25 mouse cellular contexts compared by ENCODE assay signal in genomic region chr8:91866076-91866475, GRCm38 (mm10).
"Had no signal": no experiment of that assay in that cellular context is flagged by ENCODE, and none has a peak within 500 bp of the region (broad histone marks: within the 10 kb centered on the region; RNA-seq: fewer than 3 reads in every experiment).

No protein-coding gene starts in this region.

- H3K4me3 ChIP-seq: heart, adult 2 months; heart, embryonic 10.5 days; heart, embryonic 12.5 days; hindbrain, embryonic 10.5 days; hindbrain, embryonic 13.5 days; intestine, embryonic 15.5 days; layer of hippocampus, adult 2 months; left cerebral cortex, adult 2 months; limb, embryonic 10.5 days; limb, embryonic 12.5 days; liver, embryonic 12.5 days had no signal

- H3K27ac ChIP-seq: heart, adult 2 months; heart, embryonic 10.5 days; hindbrain, embryonic 13.5 days; intestine, embryonic 15.5 days; layer of hippocampus, adult 2 months; left cerebral cortex, adult 2 months; limb, embryonic 10.5 days; limb, embryonic 12.5 days; liver, embryonic 12.5 days had no signal

- H3K4me1 ChIP-seq: intestine, embryonic 15.5 days had no signal

- H3K36me3 ChIP-seq: heart, embryonic 10.5 days; heart, embryonic 12.5 days; hindbrain, embryonic 10.5 days; hindbrain, embryonic 13.5 days; intestine, embryonic 15.5 days; limb, embryonic 10.5 days; limb, embryonic 12.5 days; liver, embryonic 12.5 days had no signal

- H3K9me3 ChIP-seq: heart, embryonic 10.5 days; heart, embryonic 12.5 days; hindbrain, embryonic 10.5 days; hindbrain, embryonic 13.5 days; intestine, embryonic 15.5 days; limb, embryonic 10.5 days; limb, embryonic 12.5 days; liver, embryonic 12.5 days had no signal

- H3K4me2 ChIP-seq: heart, embryonic 12.5 days; hindbrain, embryonic 13.5 days; intestine, embryonic 15.5 days; limb, embryonic 12.5 days had no signal

- DNase-seq: gastrocnemius, postnatal 14 days; gastrocnemius, postnatal 36 days; heart, adult 11 months; heart, adult 2 months; heart, postnatal 10 days; heart, postnatal 4 days; kidney, adult 18-20 months; kidney, adult 8-10 months; kidney, postnatal 10 days; kidney, postnatal 25 days; kidney, postnatal 4 days; liver had no signal

- ATAC-seq: hindbrain, embryonic 16.5 days; inflammation-experienced regulatory T-cells, adult 6 months; intestine, embryonic 15.5 days; intestine, postnatal 0 days; liver, embryonic 12.5 days had no signal

- H3K9ac ChIP-seq: heart, embryonic 12.5 days; hindbrain, embryonic 13.5 days; intestine, embryonic 15.5 days; limb, embryonic 12.5 days; liver, embryonic 12.5 days had no signal
